Mouse (Mus musculus) neural tube, embryonic 14.5 days (tissue): ENCODE data around the gene Tspan12. TPM values are rescaled to one million over a fixed set of nuclear protein-coding genes. Genes with fewer than 3 reads are reported as not detected.

Experiments
- ATAC-seq: fragments of 200-750 bp; cut with Nextera tagmentation; 2 replicates; pipeline ENCODE4 v1.8.0; 2017; ENCODE audit warnings: low read depth, mild to moderate bottlenecking, moderate TSS enrichment, moderate library complexity
- H3K27ac ChIP-seq: fragments of 300-500 bp; sonication (generic); 2 replicates; pipeline ENCODE4 v1.5.1; 2014; ENCODE audit warnings: low read depth, mild to moderate bottlenecking, control low read depth, low read length, moderate library complexity, mixed read lengths
- H3K27me3 ChIP-seq: fragments of 300-500 bp; sonication (generic); 2 replicates; pipeline ENCODE4 v1.6.1; 2014; ENCODE audit warnings: low read length; ENCODE audit not compliant: control insufficient read depth, insufficient read depth
- H3K36me3 ChIP-seq: fragments of 300-500 bp; sonication (generic); 2 replicates; pipeline ENCODE4 v1.6.1; 2014; ENCODE audit warnings: low read length, mixed read lengths; ENCODE audit not compliant: control insufficient read depth, insufficient read depth
- H3K4me1 ChIP-seq: fragments of 300-500 bp; sonication (generic); 2 replicates; pipeline ENCODE4 v1.6.1; 2014; ENCODE audit warnings: low read length; ENCODE audit not compliant: control insufficient read depth, insufficient read depth
- H3K4me2 ChIP-seq: fragments of 300-500 bp; sonication (generic); 2 replicates; pipeline ENCODE4 v1.6.1; 2014; ENCODE audit warnings: mild to moderate bottlenecking, low read depth, low read length, control low read depth
- H3K4me3 ChIP-seq: fragments of 300-500 bp; sonication (generic); 2 replicates; pipeline ENCODE4 v1.5.1; 2014; ENCODE audit warnings: low read depth, low read length, control low read depth, mixed read lengths
- H3K9ac ChIP-seq: fragments of 300-500 bp; sonication (generic); replicated peaks from 2 replicates; pipeline ENCODE4 v1.6.1; 2014; ENCODE audit warnings: low read depth, mild to moderate bottlenecking, control low read depth, low read length, mixed read lengths
- H3K9me3 ChIP-seq: fragments of 300-500 bp; sonication (generic); 2 replicates; pipeline ENCODE4 v1.6.1; 2016; ENCODE audit warnings: low read length; ENCODE audit not compliant: control insufficient read depth
- WGBS: fragments of 180-500 bp; shearing (Covaris S2); extraction: QIAGEN DNeasy Blood & Tissue Kit; methylation state at CpG from one replicate; pipeline ENCODE4 v1.1.7; 2014; 5-methylcytosine and 5-hydroxymethylcytosine counted together
- polyA plus RNA-seq: library from polyadenylated mRNA; unstranded; fragments of >200 nt; fragmentation: Nextera tagmentation; extraction: Ambion mirVana; gene quantifications from 2 replicates; pipeline ENCODE4 v1.2.1, GENCODE M21; 2014

Gene Tspan12
- polyA plus RNA-seq, 1 experiment from 2014 or later = 89.7 TPM

DNA sequence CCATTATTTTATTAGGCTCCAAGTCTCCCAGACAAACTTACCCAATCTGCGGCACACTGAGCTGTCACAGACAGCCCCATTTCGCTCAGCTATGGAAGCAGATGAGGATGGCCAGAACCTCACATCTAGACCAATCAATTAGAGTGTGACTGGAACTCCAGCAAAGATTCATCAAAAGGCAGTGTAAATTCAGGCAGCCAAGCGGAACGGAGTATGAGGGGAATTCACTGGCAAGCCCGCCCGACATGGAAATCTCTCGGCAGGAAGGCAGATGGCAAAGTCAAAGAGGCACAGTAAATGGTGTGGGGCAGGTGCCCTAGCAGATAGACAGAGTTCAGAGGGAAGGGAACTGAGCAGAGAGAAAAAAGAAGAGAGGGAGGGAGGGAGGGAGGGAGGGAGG is 5.5 kb upstream of the Tspan12 start:
- Histone ChIP-seq H3K27ac (no peak overlapping the region), H3K36me3 (no peaks in the 10 kb centered on the region), H3K9ac (no peak overlapping the region), H3K4me2 (no peak overlapping the region), H3K27me3 (no peaks in the 10 kb centered on the region), H3K4me3 (no peak overlapping the region), H3K9me3 (no peaks in the 10 kb centered on the region), H3K4me1 (no peaks in the 10 kb centered on the region)
- WGBS = 10% methylated on average over 7 of the region's 7 CpGs
- ATAC-seq = peak; percentile 65

GRCm38 (mm10) chr6:21855921-21856320 is 3.6 kb upstream of the Tspan12 start:
- Histone ChIP-seq H3K4me3 (no peak overlapping the region), H3K4me2 (no peak overlapping the region), H3K27ac (no peak overlapping the region), H3K9ac (no peak overlapping the region), H3K4me1 (no peaks in the 10 kb centered on the region), H3K9me3 (no peaks in the 10 kb centered on the region), H3K27me3 (no peaks in the 10 kb centered on the region; the same call in 1 of the 2 replicates), H3K36me3 (no peaks in the 10 kb centered on the region)
- ATAC-seq = no peak
- WGBS = 40% methylated on average over 7 of the region's 7 CpGs

GRCm38 (mm10) chr6:21853342-21853741 is 1.0 kb upstream of the Tspan12 start:
- 65% methylated on average over 6 of the region's 6 CpGs for WGBS
- no peak overlapping the region for H3K4me2 ChIP-seq
- no peak overlapping the region for H3K27ac ChIP-seq
- no peaks in the 10 kb centered on the region; the same call in 1 of the 2 replicates for H3K27me3 ChIP-seq
- no peak for ATAC-seq
- no peak overlapping the region for H3K9ac ChIP-seq
- no peaks in the 10 kb centered on the region for H3K4me1 ChIP-seq
- H3K36me3 ChIP-seq = no peaks in the 10 kb centered on the region
- no peaks in the 10 kb centered on the region for H3K9me3 ChIP-seq
- no peak overlapping the region for H3K4me3 ChIP-seq

DNA sequence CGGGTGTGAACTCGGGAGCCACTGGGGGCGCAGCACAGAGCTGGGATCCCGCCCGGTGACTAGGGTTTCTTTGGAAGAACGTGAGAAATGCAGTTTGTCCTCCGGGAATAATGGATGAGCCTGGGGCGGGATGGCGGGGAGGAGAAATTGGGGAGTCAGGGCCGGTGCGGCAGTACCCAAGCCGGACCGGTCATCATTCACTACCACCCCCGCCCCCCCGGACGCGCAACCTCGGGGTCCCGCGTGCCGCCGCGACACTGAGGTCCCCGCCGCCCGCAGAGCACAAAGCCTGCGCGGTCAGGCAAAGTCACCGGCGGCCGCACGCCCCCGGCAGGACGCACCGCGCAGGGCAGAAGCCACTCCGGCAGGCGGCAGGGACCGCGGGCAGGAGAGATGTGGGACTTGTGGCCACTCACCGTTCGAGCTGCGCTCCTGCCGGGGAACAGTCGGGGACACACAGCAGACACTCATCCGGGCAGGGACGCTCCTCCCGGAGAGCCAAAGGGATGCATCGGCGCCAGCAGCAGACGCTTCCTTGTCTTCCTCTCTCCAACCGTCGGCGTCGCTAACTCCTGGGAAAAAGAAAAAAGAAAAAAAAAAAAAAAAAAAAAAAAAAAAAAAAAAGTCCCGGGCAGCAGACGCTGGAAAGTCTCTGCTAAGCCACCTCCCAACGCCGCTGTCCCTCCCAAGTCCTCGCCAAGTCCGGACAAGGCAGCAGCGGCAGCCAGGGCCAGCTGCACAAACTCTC is 545 bp downstream of the Tspan12 start:
- under 1% methylated on average over 60 of the region's 62 CpGs for WGBS
- H3K4me1 ChIP-seq = no peaks in the 10 kb centered on the region
- H3K27me3 ChIP-seq = no peaks in the 10 kb centered on the region; the same call in 1 of the 2 replicates
- H3K27ac ChIP-seq = peak overlapping the region; percentile 84
- H3K9ac ChIP-seq = peak overlapping the region; percentile 82
- peak; percentile 84 for ATAC-seq
- peak overlapping the region; percentile 82 for H3K4me3 ChIP-seq
- peak overlapping the region; percentile 77 for H3K4me2 ChIP-seq
- H3K36me3 ChIP-seq = no peaks in the 10 kb centered on the region
- no peaks in the 10 kb centered on the region for H3K9me3 ChIP-seq

DNA sequence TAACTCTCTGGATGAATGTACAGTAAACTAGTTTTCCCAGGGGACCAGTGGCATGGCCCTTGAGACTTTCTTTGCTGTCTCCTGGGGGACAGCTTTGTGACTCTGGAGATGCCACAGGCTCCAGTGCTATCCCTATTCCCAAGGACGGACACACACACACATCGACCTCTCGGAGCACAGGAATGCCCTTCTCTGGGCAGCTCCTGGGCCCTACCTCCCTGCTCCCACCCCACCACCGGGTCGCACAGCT is 1.0 kb downstream of the Tspan12 start:
- WGBS = 0% methylated on average over 5 of the region's 5 CpGs
- peak overlapping the region; percentile 84; the same call in 1 of the 2 replicates for H3K27ac ChIP-seq
- H3K4me3 ChIP-seq = peak overlapping the region; percentile 82
- peak; percentile 94 for ATAC-seq
- H3K4me1 ChIP-seq = no peaks in the 10 kb centered on the region
- H3K27me3 ChIP-seq = no peaks in the 10 kb centered on the region; the same call in 1 of the 2 replicates
- H3K9me3 ChIP-seq = no peaks in the 10 kb centered on the region
- H3K4me2 ChIP-seq = peak overlapping the region; percentile 77
- no peaks in the 10 kb centered on the region for H3K36me3 ChIP-seq
- peak overlapping the region; percentile 82 for H3K9ac ChIP-seq

DNA sequence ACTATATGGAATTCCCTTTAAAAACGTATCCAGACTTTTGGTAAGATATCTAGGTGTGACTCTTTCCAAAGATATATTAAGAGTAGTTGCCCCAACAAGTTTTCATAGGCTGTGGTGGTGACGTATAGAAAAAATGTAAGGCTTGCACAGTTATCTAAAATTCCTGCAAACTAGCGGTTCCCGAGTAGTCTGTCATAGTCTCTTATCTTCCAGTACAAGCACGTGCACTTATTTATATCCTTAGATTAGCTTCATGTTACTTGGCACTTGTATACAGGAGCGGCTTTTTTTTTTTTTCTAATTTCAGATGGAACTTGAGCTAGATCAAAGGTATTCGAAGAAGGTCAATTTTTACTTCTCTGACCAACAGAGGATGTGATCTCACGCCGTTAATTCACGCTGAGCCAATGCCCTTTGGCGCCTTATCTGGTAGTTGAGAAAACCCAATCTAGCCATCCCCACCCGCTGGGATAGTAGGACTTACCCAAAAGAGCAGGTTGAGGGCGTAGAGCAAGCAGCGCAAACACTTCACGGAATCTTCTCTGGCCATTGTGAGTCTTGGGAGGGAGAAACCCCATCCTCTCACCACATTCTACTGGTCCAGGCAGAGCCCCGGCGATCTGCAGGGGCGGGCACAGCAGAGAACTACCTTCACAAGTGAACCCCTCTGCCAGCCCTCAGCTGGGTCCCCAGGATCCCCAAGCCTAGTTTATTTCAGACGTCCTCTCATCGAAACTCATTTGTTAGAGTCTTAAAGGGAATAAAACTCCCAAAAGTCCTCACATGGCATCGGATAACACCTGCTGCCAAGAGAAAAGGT is 1.6 kb downstream of the Tspan12 start:
- no peak overlapping the region for H3K27ac ChIP-seq
- no peaks in the 10 kb centered on the region for H3K4me1 ChIP-seq
- 27% methylated on average over 21 of the region's 21 CpGs for WGBS
- peak overlapping the region; percentile 77 for H3K4me2 ChIP-seq
- peak; percentile 53 for ATAC-seq
- peak overlapping the region; percentile 82 for H3K4me3 ChIP-seq
- H3K9me3 ChIP-seq = no peaks in the 10 kb centered on the region
- H3K9ac ChIP-seq = peak overlapping the region; percentile 8; the same call in 1 of the 2 replicates
- no peaks in the 10 kb centered on the region for H3K36me3 ChIP-seq
- no peaks in the 10 kb centered on the region; the same call in 1 of the 2 replicates for H3K27me3 ChIP-seq

GRCm38 (mm10) chr6:21848808-21849207 is 3.5 kb downstream of the Tspan12 start:
- Histone ChIP-seq H3K4me3 (no peak overlapping the region), H3K27me3 (no peaks in the 10 kb centered on the region; the same call in 1 of the 2 replicates), H3K9me3 (no peaks in the 10 kb centered on the region), H3K4me1 (no peaks in the 10 kb centered on the region), H3K4me2 (no peak overlapping the region), H3K27ac (no peak overlapping the region), H3K36me3 (no peaks in the 10 kb centered on the region), H3K9ac (no peak overlapping the region)
- ATAC-seq = no peak
- 95% methylated on average over 4 of the region's 4 CpGs for WGBS

DNA sequence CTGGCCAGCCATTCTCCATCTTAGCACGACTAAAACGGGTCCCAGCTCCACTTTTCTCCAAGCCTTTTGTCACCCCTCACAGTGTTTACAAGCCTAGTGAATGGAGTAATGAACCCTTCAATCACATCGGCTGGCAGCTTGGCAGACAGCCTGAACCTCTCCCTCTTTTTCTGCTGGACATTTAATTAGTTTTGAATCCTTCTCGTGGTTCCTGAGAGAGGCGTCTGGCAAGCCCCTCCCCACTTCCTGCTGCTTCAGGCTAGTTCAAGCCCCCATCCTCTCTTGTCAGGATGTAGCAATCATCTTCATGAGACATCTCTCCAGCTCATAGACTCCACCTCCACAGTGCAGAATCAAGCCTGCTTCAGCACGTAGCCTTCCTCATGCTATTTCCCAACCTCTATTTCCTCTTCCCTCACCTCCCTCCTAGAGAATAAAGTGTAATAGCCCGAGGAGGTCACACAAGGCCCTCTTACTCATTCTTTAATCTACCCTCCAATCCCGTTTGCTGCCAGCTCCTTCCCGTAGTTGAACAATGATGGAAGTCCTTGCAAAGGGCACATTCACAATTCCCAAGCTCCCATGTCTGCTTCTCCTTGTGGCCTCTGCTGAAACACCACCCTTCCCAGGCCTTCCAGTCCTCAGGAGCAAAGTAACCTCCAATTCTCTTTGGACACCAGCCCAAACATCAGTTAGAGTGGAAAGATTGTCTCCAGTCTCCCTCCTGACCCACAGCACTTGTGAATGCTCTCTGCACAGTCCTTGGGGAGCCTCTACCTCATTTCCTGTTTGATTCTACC is 12.1 kb downstream of the Tspan12 start:
- H3K4me3 ChIP-seq = no peak overlapping the region
- H3K27ac ChIP-seq = no peak overlapping the region
- H3K9me3 ChIP-seq = no peaks in the 10 kb centered on the region
- 0 out of 2 replicates have a peak, but pooled peaks cover 5% of the 10 kb centered on the region for H3K4me1 ChIP-seq
- peak; percentile 92 for ATAC-seq
- no peak overlapping the region for H3K4me2 ChIP-seq
- H3K27me3 ChIP-seq = no peaks in the 10 kb centered on the region
- H3K9ac ChIP-seq = no peak overlapping the region
- no peaks in the 10 kb centered on the region for H3K36me3 ChIP-seq
- WGBS = 8% methylated on average over 9 of the region's 9 CpGs
